Mouse (Mus musculus): ENCODE data around the gene Vsig2. TPM values are rescaled to one million over a fixed set of nuclear protein-coding genes. Genes with fewer than 3 reads are reported as not detected.

The Vsig2 gene
- polyA plus RNA-seq, 1 experiment from 2014 or later = 3.1 TPM

DNA sequence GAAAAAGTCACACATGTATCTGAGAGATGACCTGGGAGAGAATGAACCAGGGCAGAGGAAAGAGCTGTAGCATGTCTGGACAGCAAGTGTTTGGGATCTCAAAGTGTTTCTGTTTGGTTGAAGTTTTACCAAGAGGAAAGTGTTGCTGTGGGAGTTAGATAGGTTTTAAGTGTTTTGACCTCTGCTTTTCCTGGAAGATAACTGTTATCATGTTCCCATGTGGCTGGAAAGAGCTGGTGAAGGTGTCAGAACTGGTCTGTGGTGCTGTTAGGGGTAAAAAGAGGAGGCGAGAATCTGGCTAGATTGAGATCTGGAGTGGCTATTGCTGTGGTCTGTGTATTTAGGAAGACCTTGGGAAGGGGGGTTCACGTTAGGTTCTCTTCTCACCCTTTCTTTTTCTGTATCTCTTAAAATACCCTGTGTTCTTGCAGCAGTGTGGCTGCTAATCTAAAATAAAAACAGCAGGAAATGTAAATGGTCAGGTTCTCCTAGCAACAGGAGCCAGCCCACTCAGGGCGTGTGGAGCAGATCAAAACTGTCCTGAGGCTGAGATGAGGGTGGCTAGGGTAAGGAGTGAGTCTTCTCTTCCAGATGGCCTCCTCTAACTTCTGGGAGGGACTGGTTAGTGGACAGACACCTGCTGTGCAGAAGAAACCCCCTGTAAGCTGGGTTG lies 33.3 kb downstream of the Vsig2 start:
- Histone ChIP-seq H3K4me3 (ENCODE audit: low read length) (no peak overlapping the region), H3K9me3 (ENCODE audit: control insufficient read depth, low read length) (no peaks in the 10 kb centered on the region), H3K36me3 (ENCODE audit: control insufficient read depth, insufficient read depth, low read length) (no peaks in the 10 kb centered on the region), H3K9ac (ENCODE audit: low read depth, low read length) (no peak overlapping the region), H3K4me2 (ENCODE audit: low read depth, low read length) (no peak overlapping the region), H3K27ac (ENCODE audit: low read length) (no peak overlapping the region), H3K4me1 (ENCODE audit: control insufficient read depth, insufficient read depth, low read length) (peaks cover 13% of the 10 kb centered on the region), H3K27me3 (replicated peaks; ENCODE audit: control insufficient read depth, insufficient read depth, low read length) (no peaks in the 10 kb centered on the region)
- ATAC-seq = no peak
- 56% methylated on average over 3 of the region's 3 CpGs for WGBS

DNA sequence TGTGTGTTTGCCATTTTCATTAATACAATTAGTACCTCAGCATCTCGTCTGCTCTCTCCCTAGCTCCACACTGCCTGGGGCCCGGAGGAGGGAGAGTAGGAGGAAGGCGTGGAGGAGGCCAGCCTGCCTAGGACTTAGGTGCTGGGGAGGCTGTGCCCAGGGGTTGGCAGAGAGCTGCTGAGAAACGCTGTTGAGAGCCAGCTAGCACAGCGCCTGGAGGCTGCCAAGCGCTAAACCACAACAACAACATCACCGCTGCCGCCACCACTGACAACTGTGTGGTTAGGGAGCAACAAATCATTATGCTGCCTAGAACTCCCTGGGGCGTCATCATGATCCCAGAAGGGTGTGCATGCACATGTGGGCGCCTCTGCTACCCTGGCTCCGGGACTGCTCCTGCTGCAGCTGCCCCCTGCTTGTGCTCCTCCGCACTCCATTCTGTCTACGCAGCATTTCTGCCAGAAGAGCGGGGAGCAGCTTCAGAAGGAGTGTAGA lies 37.4 kb downstream of the Vsig2 start:
- no peaks in the 10 kb centered on the region for H3K27me3 ChIP-seq (replicated peaks; ENCODE audit: control insufficient read depth, insufficient read depth, low read length)
- peak; percentile 31; the same call in 1 of the 2 replicates for ATAC-seq
- H3K9ac ChIP-seq (ENCODE audit: low read depth, low read length) = no peak overlapping the region
- no peak overlapping the region for H3K27ac ChIP-seq (ENCODE audit: low read length)
- no peaks in the 10 kb centered on the region for H3K4me1 ChIP-seq (ENCODE audit: control insufficient read depth, insufficient read depth, low read length)
- WGBS = 38% methylated on average over 14 of the region's 14 CpGs
- no peak overlapping the region for H3K4me3 ChIP-seq (ENCODE audit: low read length)
- H3K9me3 ChIP-seq (ENCODE audit: control insufficient read depth, low read length) = no peaks in the 10 kb centered on the region
- H3K4me2 ChIP-seq (ENCODE audit: low read depth, low read length) = no peak overlapping the region
- no peaks in the 10 kb centered on the region for H3K36me3 ChIP-seq (ENCODE audit: control insufficient read depth, insufficient read depth, low read length)

DNA sequence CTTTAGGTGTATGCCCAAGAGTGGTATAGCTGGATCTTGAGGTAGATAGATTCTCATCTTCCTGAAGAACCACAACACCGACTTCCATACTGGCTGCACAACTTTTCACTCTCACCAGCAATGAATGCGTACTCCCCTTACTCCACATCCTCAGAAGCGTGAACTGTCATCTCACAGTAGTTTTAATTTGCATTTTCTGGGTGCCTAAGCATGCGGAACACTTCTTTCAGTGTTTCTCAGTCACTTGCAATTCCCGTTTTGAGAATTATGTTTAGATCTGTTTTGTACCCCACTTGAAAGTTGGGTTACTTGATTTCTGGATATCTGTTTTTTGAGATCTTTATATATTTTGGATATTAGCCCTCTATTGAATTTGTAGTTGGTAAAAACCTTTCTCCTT lies 44.5 kb downstream of the Vsig2 start:
- Histone ChIP-seq H3K36me3 (ENCODE audit: control insufficient read depth, insufficient read depth, low read length) (no peaks in the 10 kb centered on the region), H3K27ac (ENCODE audit: low read length) (no peak overlapping the region), H3K9ac (ENCODE audit: low read depth, low read length) (no peak overlapping the region), H3K4me1 (ENCODE audit: control insufficient read depth, insufficient read depth, low read length) (no peaks in the 10 kb centered on the region), H3K4me3 (ENCODE audit: low read length) (no peak overlapping the region), H3K9me3 (ENCODE audit: control insufficient read depth, low read length) (no peaks in the 10 kb centered on the region), H3K4me2 (ENCODE audit: low read depth, low read length) (no peak overlapping the region), H3K27me3 (replicated peaks; ENCODE audit: control insufficient read depth, insufficient read depth, low read length) (no peaks in the 10 kb centered on the region)
- no peak for ATAC-seq
- WGBS = 91% methylated on average over 5 of the region's 5 CpGs

DNA sequence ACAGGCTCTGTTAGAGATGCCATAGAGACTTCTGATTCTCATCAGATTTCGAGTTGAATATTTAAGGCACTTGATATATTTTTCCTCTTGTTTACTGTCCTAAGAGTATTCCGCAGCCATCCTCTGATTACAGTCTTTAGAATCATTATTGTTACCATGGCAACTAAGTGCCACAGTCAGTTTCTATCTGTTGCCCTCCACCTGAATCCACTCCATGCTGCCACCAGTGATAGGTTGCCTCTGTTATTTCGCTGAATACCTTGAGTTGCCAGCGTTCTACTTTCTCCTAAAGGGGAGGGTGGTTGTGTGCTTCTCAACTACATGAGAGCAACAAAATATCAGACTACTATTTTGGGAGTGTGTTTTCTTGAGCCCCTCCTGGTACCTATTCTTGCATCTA lies 47.7 kb downstream of the Vsig2 start:
- Histone ChIP-seq H3K27ac (ENCODE audit: low read length) (no peak overlapping the region), H3K9ac (ENCODE audit: low read depth, low read length) (no peak overlapping the region), H3K4me1 (ENCODE audit: control insufficient read depth, insufficient read depth, low read length) (no peaks in the 10 kb centered on the region), H3K4me3 (ENCODE audit: low read length) (no peak overlapping the region), H3K27me3 (replicated peaks; ENCODE audit: control insufficient read depth, insufficient read depth, low read length) (no peaks in the 10 kb centered on the region), H3K36me3 (ENCODE audit: control insufficient read depth, insufficient read depth, low read length) (no peaks in the 10 kb centered on the region), H3K4me2 (ENCODE audit: low read depth, low read length) (no peak overlapping the region), H3K9me3 (ENCODE audit: control insufficient read depth, low read length) (no peaks in the 10 kb centered on the region)
- ATAC-seq = no peak
- 74% methylated on average over 4 of the region's 4 CpGs for WGBS

DNA sequence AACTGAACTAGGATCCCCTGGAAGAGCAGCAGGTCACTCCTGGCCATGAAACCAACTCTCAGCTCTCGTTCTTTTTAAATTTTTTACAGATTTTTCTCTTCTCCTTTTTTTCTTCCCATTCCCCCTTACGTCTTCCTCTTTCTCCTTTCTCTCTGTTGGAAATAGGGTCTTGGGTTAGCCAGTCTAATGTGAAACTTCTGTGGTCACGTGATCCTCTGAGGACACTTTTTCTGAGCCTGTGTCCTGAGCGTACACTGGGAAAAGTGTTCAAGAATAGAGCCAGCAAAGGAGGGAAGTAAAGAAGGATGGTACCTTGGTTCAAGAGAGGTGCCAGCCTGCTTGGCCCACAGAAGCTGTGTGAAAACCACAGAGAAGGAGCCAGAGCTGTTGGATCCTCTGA lies 51.3 kb downstream of the Vsig2 start:
- H3K9me3 ChIP-seq (ENCODE audit: control insufficient read depth, low read length) = no peaks in the 10 kb centered on the region
- ATAC-seq = no peak
- 83% methylated on average over 4 of the region's 4 CpGs for WGBS
- H3K27me3 ChIP-seq (replicated peaks; ENCODE audit: control insufficient read depth, insufficient read depth, low read length) = no peaks in the 10 kb centered on the region
- H3K9ac ChIP-seq (ENCODE audit: low read depth, low read length) = no peak overlapping the region
- no peak overlapping the region for H3K4me3 ChIP-seq (ENCODE audit: low read length)
- no peaks in the 10 kb centered on the region for H3K4me1 ChIP-seq (ENCODE audit: control insufficient read depth, insufficient read depth, low read length)
- H3K36me3 ChIP-seq (ENCODE audit: control insufficient read depth, insufficient read depth, low read length) = no peaks in the 10 kb centered on the region
- no peak overlapping the region for H3K4me2 ChIP-seq (ENCODE audit: low read depth, low read length)
- no peak overlapping the region for H3K27ac ChIP-seq (ENCODE audit: low read length)

DNA sequence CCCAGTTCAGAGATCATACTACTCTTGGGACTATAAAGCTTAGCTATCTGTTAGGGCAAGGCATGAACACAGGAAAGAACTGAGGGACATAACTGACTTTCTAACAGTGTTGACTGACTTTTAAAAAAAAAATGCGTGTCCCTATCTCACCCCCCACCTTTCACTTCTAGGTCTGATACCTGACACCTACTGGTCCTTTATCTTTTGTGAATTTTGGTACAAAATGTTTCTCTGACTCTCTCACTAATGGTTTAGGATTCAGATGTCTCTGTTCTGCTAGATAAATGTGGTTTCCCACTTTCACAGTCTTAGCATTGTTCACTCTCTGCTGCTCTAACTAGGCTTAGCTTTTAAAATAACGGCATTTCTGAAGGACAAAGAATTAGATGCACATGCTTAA lies 53.0 kb downstream of the Vsig2 start:
- 73% methylated on average over 2 of the region's 2 CpGs for WGBS
- no peaks in the 10 kb centered on the region for H3K4me1 ChIP-seq (ENCODE audit: control insufficient read depth, insufficient read depth, low read length)
- H3K9me3 ChIP-seq (ENCODE audit: control insufficient read depth, low read length) = no peaks in the 10 kb centered on the region
- H3K4me2 ChIP-seq (ENCODE audit: low read depth, low read length) = no peak overlapping the region
- H3K27ac ChIP-seq (ENCODE audit: low read length) = no peak overlapping the region
- no peaks in the 10 kb centered on the region for H3K36me3 ChIP-seq (ENCODE audit: control insufficient read depth, insufficient read depth, low read length)
- H3K9ac ChIP-seq (ENCODE audit: low read depth, low read length) = no peak overlapping the region
- ATAC-seq = no peak
- H3K4me3 ChIP-seq (ENCODE audit: low read length) = no peak overlapping the region
- H3K27me3 ChIP-seq (replicated peaks; ENCODE audit: control insufficient read depth, insufficient read depth, low read length) = no peaks in the 10 kb centered on the region

DNA sequence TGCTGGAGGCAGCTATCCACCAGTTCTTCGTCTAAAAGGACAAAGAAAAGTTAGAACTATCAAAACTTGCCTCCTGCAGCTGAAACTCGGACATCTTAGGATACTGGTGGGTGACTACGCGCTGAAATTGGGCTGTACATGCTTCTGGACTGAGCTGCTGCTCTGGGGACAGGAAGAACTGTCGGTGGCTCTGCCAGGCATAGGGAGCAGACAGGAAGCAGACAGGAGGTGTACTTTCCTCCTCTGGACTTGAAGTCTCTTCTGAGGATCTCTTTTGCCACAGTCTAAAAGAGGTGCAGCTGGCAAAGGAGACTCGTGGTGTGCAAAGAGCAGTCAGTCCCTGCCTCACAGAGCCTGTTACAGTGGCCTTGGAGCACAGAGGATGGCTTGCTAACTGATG lies 53.6 kb downstream of the Vsig2 start:
- Histone ChIP-seq H3K4me2 (ENCODE audit: low read depth, low read length) (no peak overlapping the region), H3K36me3 (ENCODE audit: control insufficient read depth, insufficient read depth, low read length) (no peaks in the 10 kb centered on the region), H3K4me3 (ENCODE audit: low read length) (no peak overlapping the region), H3K4me1 (ENCODE audit: control insufficient read depth, insufficient read depth, low read length) (no peaks in the 10 kb centered on the region), H3K9ac (ENCODE audit: low read depth, low read length) (no peak overlapping the region), H3K9me3 (ENCODE audit: control insufficient read depth, low read length) (no peaks in the 10 kb centered on the region), H3K27ac (ENCODE audit: low read length) (no peak overlapping the region), H3K27me3 (replicated peaks; ENCODE audit: control insufficient read depth, insufficient read depth, low read length) (no peaks in the 10 kb centered on the region)
- no peak for ATAC-seq
- WGBS = 56% methylated on average over 6 of the region's 6 CpGs

DNA sequence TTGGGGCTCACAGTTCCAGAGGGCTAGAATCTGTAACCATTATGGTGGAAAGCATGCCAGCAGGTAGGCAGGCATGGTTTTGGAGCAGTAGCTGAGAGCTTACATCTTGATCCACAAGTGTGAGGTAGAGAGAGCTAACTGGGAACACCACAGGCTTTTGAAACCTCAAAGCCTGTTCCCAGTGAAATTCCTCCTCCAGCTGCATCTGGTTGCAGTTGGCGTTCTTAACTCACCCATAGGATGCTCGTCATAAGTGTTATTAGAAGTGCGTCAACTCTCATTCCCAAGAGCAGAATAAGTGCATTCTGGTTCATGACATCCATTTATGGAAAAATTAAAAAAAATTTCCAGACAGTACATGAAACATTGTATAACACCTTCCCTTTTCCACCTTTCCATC lies 54.6 kb downstream of the Vsig2 start:
- Histone ChIP-seq H3K4me1 (ENCODE audit: control insufficient read depth, insufficient read depth, low read length) (no peaks in the 10 kb centered on the region), H3K4me2 (ENCODE audit: low read depth, low read length) (no peak overlapping the region), H3K27me3 (replicated peaks; ENCODE audit: control insufficient read depth, insufficient read depth, low read length) (no peaks in the 10 kb centered on the region), H3K27ac (ENCODE audit: low read length) (no peak overlapping the region), H3K36me3 (ENCODE audit: control insufficient read depth, insufficient read depth, low read length) (no peaks in the 10 kb centered on the region), H3K9ac (ENCODE audit: low read depth, low read length) (no peak overlapping the region), H3K4me3 (ENCODE audit: low read length) (no peak overlapping the region), H3K9me3 (ENCODE audit: control insufficient read depth, low read length) (no peaks in the 10 kb centered on the region)
- no peak for ATAC-seq
- 81% methylated on average over 3 of the region's 3 CpGs for WGBS

All from intestine, embryonic 16.5 days (tissue).